Mouse (Mus musculus): ENCODE measurements around the gene 1700020L24Rik. TPM values are rescaled to one million over a fixed set of nuclear protein-coding genes. Genes with fewer than 3 reads are reported as not detected.

Gene 1700020L24Rik
- polyA plus RNA-seq, 1 experiment from 2014 or later, result not detected

- Histone ChIP-seq H3K4me3 (ENCODE audit: low read length) (peak overlapping the region; percentile 82), H3K9me3 (ENCODE audit: control insufficient read depth, low read length) (no peaks in the 10 kb centered on the region), H3K27ac (ENCODE audit: low read depth, low read length) (peak overlapping the region; percentile 94), H3K9ac (ENCODE audit: low read depth, low read length) (peak overlapping the region; percentile 70), H3K4me1 (ENCODE audit: control insufficient read depth, insufficient read depth, low read length) (peaks cover 10% of the 10 kb centered on the region), H3K36me3 (ENCODE audit: control insufficient read depth, insufficient read depth, low read length) (peaks cover 12% of the 10 kb centered on the region; the same call in 1 of the 2 replicates), H3K27me3 (ENCODE audit: control insufficient read depth, insufficient read depth, low read length) (no peaks in the 10 kb centered on the region), H3K4me2 (replicated peaks; ENCODE audit: low read depth, low read length) (peak overlapping the region; percentile 90)
- ATAC-seq (ENCODE audit: low FRiP score, low TSS enrichment), result peak; percentile 83
- under 1% methylated on average over 46 of the region's 52 CpGs for WGBS
These were observed 35.9 kb downstream of the 1700020L24Rik start for GRCm38 (mm10) chr11:83473235-83474016.

Other genes with a start within 250 kb of the 1700020L24Rik start
- 1.4 and 2.6 TPM in 2 replicates for gene Slfn3, start 246.3 kb upstream of the 1700020L24Rik start, polyA plus RNA-seq (2014; fragmentation: Nextera tagmentation; extraction: Ambion mirVana)
- gene Slfn14, start 151.0 kb upstream of the 1700020L24Rik start, polyA plus RNA-seq (2014; fragmentation: Nextera tagmentation; extraction: Ambion mirVana), result 0.10 and 0.18 TPM in 2 replicates
- 35.1 and 83.8 TPM in 2 replicates for gene Ap2b1, start 138.7 kb upstream of the 1700020L24Rik start, polyA plus RNA-seq (2014; fragmentation: Nextera tagmentation; extraction: Ambion mirVana)
- 10.7 and 13.7 TPM in 2 replicates for gene Pex12, start 135.1 kb upstream of the 1700020L24Rik start, polyA plus RNA-seq (2014; fragmentation: Nextera tagmentation; extraction: Ambion mirVana)
- gene Rasl10b, start 28.5 kb upstream of the 1700020L24Rik start, polyA plus RNA-seq (2014; fragmentation: Nextera tagmentation; extraction: Ambion mirVana), result 0.61 and 0.70 TPM in 2 replicates
- not detected in 2 replicates for gene Gas2l2, start 8.2 kb upstream of the 1700020L24Rik start, polyA plus RNA-seq (2014; fragmentation: Nextera tagmentation; extraction: Ambion mirVana)
- 0.55 and 1.1 TPM in 2 replicates for gene Mmp28, start 25.4 kb downstream of the 1700020L24Rik start, polyA plus RNA-seq (2014; fragmentation: Nextera tagmentation; extraction: Ambion mirVana)
- 20.3 and 28.1 TPM in 2 replicates for gene Taf15, start 35.4 kb downstream of the 1700020L24Rik start, polyA plus RNA-seq (2014; fragmentation: Nextera tagmentation; extraction: Ambion mirVana)
- gene Heatr9, start 84.5 kb downstream of the 1700020L24Rik start, polyA plus RNA-seq (2014; fragmentation: Nextera tagmentation; extraction: Ambion mirVana), result not detected in 2 replicates
- 0.69 TPM in 1 of 2 replicates, not detected in the other for gene Ccl5, start 92.8 kb downstream of the 1700020L24Rik start, polyA plus RNA-seq (2014; fragmentation: Nextera tagmentation; extraction: Ambion mirVana)
- 3.1 and 3.6 TPM in 2 replicates for gene Ccl9, start 141.0 kb downstream of the 1700020L24Rik start, polyA plus RNA-seq (2014; fragmentation: Nextera tagmentation; extraction: Ambion mirVana)
- gene Ccl6, start 155.4 kb downstream of the 1700020L24Rik start, polyA plus RNA-seq (2014; fragmentation: Nextera tagmentation; extraction: Ambion mirVana), result 4.4 and 4.6 TPM in 2 replicates
- gene Rpl9-ps1, start 207.9 kb downstream of the 1700020L24Rik start, polyA plus RNA-seq (2014; fragmentation: Nextera tagmentation; extraction: Ambion mirVana), result not detected in 2 replicates
- 0.49 and 0.97 TPM in 2 replicates for gene Ccl3, start 211.7 kb downstream of the 1700020L24Rik start, polyA plus RNA-seq (2014; fragmentation: Nextera tagmentation; extraction: Ambion mirVana)
- 1.8 TPM in 1 of 2 replicates, not detected in the other for gene Ccl4, start 224.9 kb downstream of the 1700020L24Rik start, polyA plus RNA-seq (2014; fragmentation: Nextera tagmentation; extraction: Ambion mirVana)

Measured in kidney, embryonic 14.5 days (tissue).